Mouse (Mus musculus) adrenal gland (tissue): ENCODE results near the gene Zfp444.
"Not testable (repeated sequence)": the region's sequence is repeated elsewhere in the genome, so short reads cannot be mapped to it uniquely, and the experiment has no call there.

ENCODE experiments used
- intact Hi-C: fragments of 180-260 bp; cut with DNase I; formaldehyde crosslinking; loops from one replicate; pipeline ENCODE4 v1.15.1; 2025

Zfp444 gene

DNA sequence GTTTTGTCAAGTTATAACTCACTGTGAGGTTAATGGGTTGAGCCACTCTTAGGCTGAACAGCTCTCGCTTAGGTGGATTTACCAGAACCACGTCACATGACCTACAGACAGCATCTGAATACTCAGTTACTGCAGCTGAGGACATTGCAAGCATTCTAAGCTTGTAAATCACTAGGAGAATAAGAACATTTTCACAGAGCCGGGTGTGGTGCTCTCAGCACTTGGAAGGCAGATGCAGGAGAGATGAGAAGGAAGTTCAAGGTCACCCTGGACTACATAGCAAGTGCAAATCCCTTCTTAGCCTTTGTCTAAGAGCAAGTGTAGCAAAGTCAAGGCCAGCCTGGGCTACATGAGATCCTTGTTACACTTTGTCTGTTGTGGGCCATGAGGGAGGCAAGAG, 32.2 kb downstream of the Zfp444 start:
- intact Hi-C loops: no loop called here

DNA sequence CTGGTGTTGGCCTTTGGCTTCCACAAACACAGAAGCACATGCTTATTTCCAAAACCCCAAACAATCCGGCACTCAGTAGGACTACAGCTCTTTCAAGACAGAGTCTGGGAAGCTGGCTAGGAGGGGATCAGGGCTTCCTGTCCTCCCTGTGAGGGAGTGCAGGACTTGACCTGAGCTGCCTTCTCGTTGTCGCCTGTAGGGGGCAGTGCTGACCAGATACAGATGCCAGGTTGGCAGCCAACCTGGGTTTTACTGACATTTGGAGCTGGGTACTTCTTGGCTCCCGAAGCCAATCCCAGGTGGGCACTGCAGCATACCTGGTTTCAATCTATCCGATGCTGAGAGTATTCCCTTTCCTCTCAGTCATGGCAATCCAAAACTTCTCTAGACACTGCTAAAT, 41.1 kb downstream of the Zfp444 start:
- intact Hi-C loops: no loop called here

DNA sequence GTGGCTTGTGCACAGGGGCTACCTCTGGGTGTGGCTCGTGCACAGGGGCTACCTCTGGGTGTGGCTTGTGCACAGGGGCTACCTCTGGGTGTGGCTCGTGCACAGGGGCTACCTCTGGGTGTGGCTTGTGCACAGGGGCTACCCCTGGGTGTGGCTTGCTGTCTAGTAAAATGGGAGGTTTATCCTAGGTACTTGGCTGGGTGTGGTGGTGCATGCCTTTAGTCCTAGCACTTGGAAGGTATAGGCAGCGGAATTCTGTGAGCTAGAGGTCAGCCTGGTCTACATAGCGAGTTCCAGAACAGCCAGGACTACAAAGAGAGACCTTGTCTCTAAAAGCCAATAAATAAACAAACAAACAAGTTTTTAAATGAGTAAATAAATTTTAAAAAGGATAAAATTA, 42.7 kb downstream of the Zfp444 start:
- intact Hi-C loops: not testable (repeated sequence)

DNA sequence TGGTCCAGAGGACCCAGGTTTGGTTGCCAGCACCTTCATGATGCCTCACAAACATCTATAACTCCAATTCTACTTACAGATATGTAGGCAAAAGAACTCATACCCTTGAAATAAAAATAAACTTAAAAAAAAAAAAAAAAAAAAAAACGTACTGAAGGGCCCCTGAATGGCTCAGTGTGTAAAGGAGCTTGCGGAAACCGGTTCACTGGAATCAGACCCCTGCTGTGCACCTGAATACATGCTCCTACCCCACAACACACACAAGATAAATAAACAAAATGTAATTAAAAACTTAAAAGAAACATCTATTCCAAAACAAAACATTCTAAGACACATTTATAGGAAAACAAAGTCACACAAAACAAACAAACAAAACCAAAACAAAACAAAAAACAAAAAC, 48.1 kb downstream of the Zfp444 start:
- intact Hi-C loops: no loop called here

DNA sequence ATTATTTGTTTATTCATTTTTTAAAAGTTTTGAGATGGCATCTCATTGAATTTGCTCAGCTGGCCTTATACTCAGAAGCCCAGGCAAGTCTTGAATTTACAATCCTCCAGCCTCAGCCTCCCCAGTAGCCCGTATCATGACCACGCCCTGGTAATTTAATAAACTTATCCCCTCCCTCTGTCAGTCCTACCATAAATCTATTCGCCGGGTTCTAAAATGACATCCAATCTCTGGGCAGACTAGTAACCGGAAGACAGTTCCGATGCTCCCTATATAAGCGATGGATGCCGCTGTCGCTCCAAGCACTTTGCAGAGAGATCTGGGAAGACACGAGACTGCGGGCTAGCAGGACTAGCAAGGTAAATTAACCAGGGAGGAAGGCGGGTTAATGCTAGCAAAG, 50.0 kb downstream of the Zfp444 start, which contains the start of gene Zscan5b:
Gene Zscan5b, plus strand, starts transcription at position 301 of the 400 bp plus-strand sequence.
- intact Hi-C loops: no loop called here

DNA sequence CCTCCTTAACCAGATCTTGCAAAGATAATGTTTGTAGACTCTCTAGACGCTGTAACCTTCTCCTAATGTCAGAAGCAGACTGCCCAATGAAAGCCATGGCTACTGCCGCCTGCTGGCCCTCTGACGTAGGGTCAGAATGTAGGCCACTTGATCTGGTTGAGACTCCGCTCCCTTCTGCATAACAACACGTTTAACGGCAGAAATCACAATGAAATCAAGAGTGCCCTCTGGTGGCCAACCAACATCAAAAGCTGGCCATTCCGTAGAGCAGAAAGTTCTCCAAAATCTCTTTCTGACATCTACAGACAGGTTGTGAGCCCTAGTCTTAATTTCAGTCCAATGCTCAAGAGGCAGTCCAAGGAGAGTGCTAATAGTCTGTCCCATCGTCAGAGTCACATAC, 56.5 kb downstream of the Zfp444 start:
- intact Hi-C loops: not testable (repeated sequence)

DNA sequence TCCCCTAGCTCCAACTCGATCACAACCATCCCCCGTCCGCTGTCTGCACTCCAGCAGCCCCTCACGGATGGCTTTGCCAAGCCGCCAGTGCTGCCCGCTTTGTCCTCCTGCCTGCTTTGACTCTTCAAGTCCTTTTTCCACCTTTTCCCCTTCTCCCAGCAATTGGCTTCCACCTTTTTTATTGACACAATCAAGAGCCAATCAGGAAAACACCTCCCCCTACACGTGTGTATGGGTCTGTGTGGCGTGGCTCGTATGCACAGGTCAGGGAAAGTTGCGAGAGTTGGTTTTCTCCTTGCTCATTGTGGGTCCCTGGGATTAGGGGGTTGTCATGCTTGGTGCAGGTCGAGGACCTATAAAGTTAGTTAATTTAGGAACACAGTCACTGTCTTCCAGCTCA, 67.8 kb downstream of the Zfp444 start:
- intact Hi-C loops: loop anchor here (2.0 kb wide), 1 partner anchor 43 kb away; no protein-coding TSS in a partner anchor

DNA sequence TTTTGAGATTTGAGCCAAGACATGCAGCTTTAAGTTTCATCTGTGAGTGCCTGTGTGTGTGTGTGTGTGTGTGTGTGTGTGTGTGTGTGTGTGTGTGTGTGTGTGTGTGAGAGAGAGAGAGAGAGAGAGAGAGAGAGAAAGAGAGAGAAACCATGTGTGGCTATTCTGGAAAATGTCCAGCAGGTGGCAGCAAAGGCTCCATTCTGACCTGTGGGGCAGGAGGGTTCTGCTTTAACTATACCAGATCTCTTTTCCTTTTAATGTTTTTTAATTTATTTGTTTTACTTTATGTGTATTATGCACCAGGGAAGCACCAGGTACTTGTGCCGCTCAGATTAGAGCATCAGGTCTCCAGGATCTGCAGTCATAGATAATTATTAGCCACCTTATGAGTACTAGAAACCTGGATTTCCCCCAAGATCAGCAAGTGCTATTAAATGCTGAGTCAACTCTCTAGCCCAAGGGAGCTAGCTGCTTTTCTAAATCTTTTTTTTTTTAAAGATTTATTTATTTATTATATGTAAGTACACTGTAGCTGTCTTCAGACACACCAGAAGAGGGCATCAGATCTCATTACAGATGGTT, 68.9 kb downstream of the Zfp444 start:
- intact Hi-C loops: loop anchor here (2.0 kb wide), 1 partner anchor 42 kb away; no protein-coding TSS in a partner anchor
